Mouse (Mus musculus) intestine, postnatal 0 days (tissue): ENCODE results near the gene Hmbs. TPM values are rescaled to one million over a fixed set of nuclear protein-coding genes. Genes with fewer than 3 reads are reported as not detected.

Experiments used
- ATAC-seq: fragments of 200-750 bp; cut with Nextera tagmentation; 2 replicates; pipeline ENCODE4 v1.8.0; 2017; ENCODE audit warnings: mild to moderate bottlenecking, moderate TSS enrichment, moderate library complexity
- H3K27ac ChIP-seq: fragments of 300-500 bp; sonication (generic); 2 replicates; pipeline ENCODE4 v1.5.1; 2014; ENCODE audit warnings: mild to moderate bottlenecking, low read depth, low read length, moderate library complexity
- H3K27me3 ChIP-seq: fragments of 300-500 bp; sonication (generic); replicated peaks from 2 replicates; pipeline ENCODE4 v1.6.1; 2014; ENCODE audit warnings: low read length, mixed read lengths; ENCODE audit not compliant: control insufficient read depth, insufficient read depth
- H3K36me3 ChIP-seq: fragments of 300-500 bp; sonication (generic); 2 replicates; pipeline ENCODE4 v1.6.1; 2014; ENCODE audit warnings: mild to moderate bottlenecking, moderate library complexity; ENCODE audit not compliant: control insufficient read depth, insufficient read depth
- H3K4me1 ChIP-seq: fragments of 300-500 bp; sonication (generic); replicated peaks from 2 replicates; pipeline ENCODE4 v1.6.1; 2014; ENCODE audit warnings: antibody characterized with exemption, low read length, mixed read lengths; ENCODE audit not compliant: control insufficient read depth, insufficient read depth
- H3K4me2 ChIP-seq: fragments of 300-500 bp; sonication (generic); replicated peaks from 2 replicates; pipeline ENCODE4 v1.6.1; 2014; ENCODE audit warnings: low read depth, mild to moderate bottlenecking, moderate library complexity
- H3K4me3 ChIP-seq: fragments of 300-500 bp; sonication (generic); 2 replicates; pipeline ENCODE4 v1.5.1; 2014; ENCODE audit warnings: low read depth, low read length
- H3K9ac ChIP-seq: fragments of 300-500 bp; sonication (generic); 2 replicates; pipeline ENCODE4 v1.6.1; 2014; ENCODE audit warnings: mild to moderate bottlenecking, low read depth, low read length
- H3K9me3 ChIP-seq: fragments of 300-500 bp; sonication (generic); 2 replicates; pipeline ENCODE4 v1.6.1; 2016; ENCODE audit warnings: mixed run types; ENCODE audit not compliant: control insufficient read depth
- CTCF ChIP-seq: sonication (generic); IDR thresholded peaks from 2 replicates; pipeline ENCODE4 v1.5.1; 2016; ENCODE audit warnings: low read depth, mild to moderate bottlenecking, control low read depth, antibody characterized with exemption, moderate library complexity
- WGBS: fragments of 180-500 bp; shearing (Covaris S2); extraction: QIAGEN DNeasy Blood & Tissue Kit; methylation state at CpG from one replicate; pipeline ENCODE4 v1.1.7; 2014; 5-methylcytosine and 5-hydroxymethylcytosine counted together
- microRNA-seq: library from miRNA; unstranded; fragments of <30 nt; microRNA quantifications from one replicate; pipeline ENCODE4, GENCODE M21; 2016
- polyA plus RNA-seq: library from polyadenylated mRNA; unstranded; fragments of >200 nt; fragmentation: Nextera tagmentation; extraction: Ambion mirVana; gene quantifications from 2 replicates; pipeline ENCODE4 v1.2.1, GENCODE M21; 2015

Hmbs gene
- polyA plus RNA-seq, 1 experiment from 2014 or later, result 60.1 TPM

DNA sequence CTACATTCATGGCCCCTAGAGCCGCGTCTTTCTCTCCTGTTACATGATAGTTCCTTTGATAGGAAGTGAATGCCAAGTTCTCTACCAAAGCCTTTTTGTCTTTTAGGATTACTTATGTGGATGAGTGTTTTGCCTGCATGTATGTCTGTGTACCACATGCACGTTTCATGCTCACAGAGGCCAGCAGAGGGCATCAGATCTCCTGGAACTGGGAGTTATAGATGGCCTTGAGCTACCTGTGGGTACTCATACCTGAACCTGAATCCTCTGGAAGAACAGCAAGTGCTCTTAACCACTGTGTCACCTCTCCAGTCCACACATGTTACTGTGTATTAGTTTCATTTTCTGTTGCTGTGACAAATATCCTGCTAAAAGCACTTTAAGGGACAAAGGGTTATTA, 51.5 kb downstream of the Hmbs start:
- no peak overlapping the region for H3K27ac ChIP-seq
- no peak overlapping the region for H3K9ac ChIP-seq
- peaks cover 7% of the 10 kb centered on the region; the same call in 1 of the 2 replicates for H3K27me3 ChIP-seq
- no peak overlapping the region for H3K4me3 ChIP-seq
- WGBS, result 67% methylated on average over 3 of the region's 3 CpGs
- no peak overlapping the region for H3K4me2 ChIP-seq
- TF ChIP-seq CTCF, result peak; percentile 83
- no peaks in the 10 kb centered on the region for H3K9me3 ChIP-seq
- H3K36me3 ChIP-seq, result peaks cover 69% of the 10 kb centered on the region
- no peak for ATAC-seq
- H3K4me1 ChIP-seq, result 0 out of 2 replicates have a peak, but pooled peaks cover 7% of the 10 kb centered on the region

DNA sequence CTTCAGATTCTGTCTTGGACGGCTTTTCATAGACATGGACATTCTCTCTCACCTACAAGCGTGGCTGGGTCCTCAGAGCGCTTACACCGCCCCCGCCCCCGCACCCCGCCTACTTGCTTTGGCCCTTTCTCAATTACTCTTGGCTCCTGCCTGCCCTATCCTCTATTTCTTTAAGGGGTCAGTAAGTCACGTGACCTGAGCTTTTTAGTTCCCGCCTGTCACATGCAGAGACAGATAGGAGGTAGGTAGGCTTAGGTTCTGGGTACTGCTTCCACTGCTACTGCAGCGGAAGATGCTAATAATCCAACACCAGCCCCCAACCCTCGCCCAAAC, 55.1 kb downstream of the Hmbs start:
- no peak for TF ChIP-seq CTCF
- peak overlapping the region; percentile 80 for H3K4me2 ChIP-seq
- no peak overlapping the region for H3K27ac ChIP-seq
- no peaks in the 10 kb centered on the region for H3K9me3 ChIP-seq
- peaks cover 8% of the 10 kb centered on the region; the same call in 1 of the 2 replicates for H3K27me3 ChIP-seq
- peaks cover 37% of the 10 kb centered on the region for H3K36me3 ChIP-seq
- H3K4me3 ChIP-seq, result peak overlapping the region; percentile 53; the same call in 1 of the 2 replicates
- 17% methylated on average over 11 of the region's 11 CpGs for WGBS
- 0 out of 2 replicates have a peak, but pooled peaks cover 7% of the 10 kb centered on the region for H3K4me1 ChIP-seq
- ATAC-seq, result no peak
- H3K9ac ChIP-seq, result no peak overlapping the region

DNA sequence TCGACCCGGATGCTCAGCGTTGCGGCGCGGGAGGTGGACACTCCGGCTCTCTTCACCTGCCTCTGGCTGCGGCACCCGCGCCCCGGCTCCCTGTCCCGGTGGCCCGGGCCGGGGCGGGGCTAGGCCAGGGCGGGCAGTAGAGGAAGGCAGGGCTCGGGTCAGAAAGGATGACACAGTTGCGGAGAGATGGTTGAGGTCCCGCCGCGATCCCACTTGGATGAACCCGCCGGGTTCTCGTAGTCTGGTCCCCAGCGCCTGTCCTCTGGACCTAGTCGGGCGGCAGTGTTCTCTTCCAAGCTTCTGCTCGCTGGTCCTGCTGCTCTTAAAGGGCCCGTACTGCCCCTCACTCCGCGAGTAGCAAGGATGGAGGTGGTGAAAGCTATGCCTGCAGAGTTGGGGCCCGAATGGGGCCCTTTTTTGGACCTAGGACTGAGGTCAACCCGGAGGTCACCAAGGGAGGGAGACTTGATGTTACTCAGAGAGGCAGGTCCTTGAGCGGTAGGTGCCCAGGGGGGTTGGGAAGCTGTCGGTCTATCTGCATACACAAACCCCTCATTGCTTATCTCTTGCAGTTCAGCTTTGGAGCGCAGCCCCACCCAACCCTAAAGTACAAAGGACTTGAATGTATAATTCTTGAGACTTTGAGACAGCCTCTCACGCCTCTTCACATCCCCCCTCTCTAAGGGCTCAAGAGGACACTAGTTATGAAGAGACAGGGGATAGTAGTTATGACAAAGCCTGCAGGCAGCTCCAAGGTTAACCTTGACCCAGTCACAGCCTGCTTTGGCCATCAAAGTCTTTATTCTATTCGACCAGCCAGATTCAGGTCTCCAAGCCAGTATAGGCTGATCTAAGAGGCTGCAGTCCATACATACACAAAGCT, 55.7 kb downstream of the Hmbs start, which contains the start of gene Abcg4:
TSS of gene Abcg4 (minus strand) at position 540 of the 883 bp plus-strand sequence.
- H3K36me3 ChIP-seq, result peaks cover 31% of the 10 kb centered on the region
- H3K27me3 ChIP-seq, result peaks cover 8% of the 10 kb centered on the region; the same call in 1 of the 2 replicates
- ATAC-seq, result peak; percentile 24; the same call in 1 of the 2 replicates
- 0 out of 2 replicates have a peak, but pooled peaks cover 7% of the 10 kb centered on the region for H3K4me1 ChIP-seq
- TF ChIP-seq CTCF, result no peak
- no peak within 1 kb of the TSS for H3K27ac ChIP-seq
- H3K9ac ChIP-seq, result peak within 1 kb of the TSS; percentile 54
- no peaks in the 10 kb centered on the region for H3K9me3 ChIP-seq
- WGBS, result under 1% methylated on average over 38 of the region's 38 CpGs
- peak within 1 kb of the TSS; percentile 53 for H3K4me3 ChIP-seq
- H3K4me2 ChIP-seq, result peak within 1 kb of the TSS; percentile 80

DNA sequence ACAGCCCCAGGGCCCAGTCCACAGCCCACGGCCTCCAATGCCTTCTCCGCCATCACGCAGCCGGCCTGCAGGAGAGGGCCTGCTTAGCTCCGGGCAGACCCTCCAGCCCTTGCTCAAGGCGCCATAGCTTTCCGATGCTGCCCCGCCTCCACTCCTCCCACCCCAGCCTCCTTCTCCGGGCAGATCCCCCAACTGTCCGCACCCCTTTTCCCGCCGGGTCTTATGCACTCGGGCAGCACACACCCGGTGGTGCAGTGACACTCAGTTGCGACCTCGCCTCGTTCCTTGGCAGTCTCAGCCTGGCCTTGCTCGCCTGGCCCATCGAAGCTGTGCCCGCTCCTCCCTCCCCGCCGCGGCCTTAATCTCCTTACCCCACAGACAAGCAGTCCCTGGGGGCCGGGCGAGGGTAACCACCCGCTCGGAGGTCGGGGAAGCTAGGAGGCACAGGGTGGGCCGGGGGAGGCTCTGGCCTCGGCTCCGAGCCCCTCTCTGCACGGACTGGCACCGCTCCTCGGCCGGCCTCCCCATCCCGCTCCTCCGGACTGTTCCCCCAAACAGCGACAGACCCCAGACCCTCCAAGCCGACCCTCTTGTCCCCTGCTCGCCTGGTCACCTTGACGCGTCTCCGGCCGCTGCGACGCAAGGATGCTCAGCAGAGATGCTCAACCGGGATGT, 56.5 kb downstream of the Hmbs start:
- 4% methylated on average over 46 of the region's 47 CpGs for WGBS
- H3K36me3 ChIP-seq, result peaks cover 27% of the 10 kb centered on the region; the same call in 1 of the 2 replicates
- H3K9me3 ChIP-seq, result no peaks in the 10 kb centered on the region

DNA sequence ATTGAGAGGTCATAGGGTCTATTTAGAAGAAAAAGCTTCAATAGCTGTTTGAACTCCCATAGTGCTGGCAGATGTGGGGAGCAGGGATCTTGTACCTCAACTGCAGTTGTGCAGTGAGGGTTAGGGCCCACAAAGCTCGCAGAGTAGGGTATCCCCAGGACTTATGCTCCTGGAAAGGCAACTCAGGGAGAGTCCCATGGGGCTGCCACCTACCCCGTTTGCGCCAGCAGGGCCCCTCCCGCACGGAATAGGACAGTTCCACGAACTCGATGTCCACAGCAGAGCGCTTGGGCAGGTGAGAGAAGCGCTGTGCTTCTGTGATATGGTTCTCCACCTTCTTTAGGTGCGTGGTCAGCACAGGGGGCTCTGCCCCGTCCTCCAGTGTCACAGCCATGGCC, 57.0 kb downstream of the Hmbs start:
- 0 out of 2 replicates have a peak, but pooled peaks cover 7% of the 10 kb centered on the region for H3K4me1 ChIP-seq
- WGBS, result 21% methylated on average over 11 of the region's 11 CpGs
- H3K36me3 ChIP-seq, result peaks cover 23% of the 10 kb centered on the region; the same call in 1 of the 2 replicates
- H3K4me3 ChIP-seq, result peak overlapping the region; percentile 53
- H3K27me3 ChIP-seq, result peaks cover 8% of the 10 kb centered on the region; the same call in 1 of the 2 replicates
- TF ChIP-seq CTCF, result no peak
- H3K27ac ChIP-seq, result no peak overlapping the region
- no peaks in the 10 kb centered on the region for H3K9me3 ChIP-seq
- H3K4me2 ChIP-seq, result peak overlapping the region; percentile 80
- no peak; the same call in 1 of the 2 replicates for ATAC-seq
- peak overlapping the region; percentile 54 for H3K9ac ChIP-seq

More for the DNA sequence above, 56.5 kb downstream of the Hmbs start:
- H3K4me2 ChIP-seq, result peak overlapping the region; percentile 80
- 0 out of 2 replicates have a peak, but pooled peaks cover 7% of the 10 kb centered on the region for H3K4me1 ChIP-seq
- no peak for TF ChIP-seq CTCF
- H3K27me3 ChIP-seq, result peaks cover 8% of the 10 kb centered on the region; the same call in 1 of the 2 replicates
- peak overlapping the region; percentile 53 for H3K4me3 ChIP-seq
- no peak overlapping the region for H3K27ac ChIP-seq
- H3K9ac ChIP-seq, result peak overlapping the region; percentile 54
- ATAC-seq, result peak; percentile 9; the same call in 1 of the 2 replicates

Small RNA genes lying within 50 kb of the gene (microRNA-seq; reads per million reads assigned to microRNA genes)
- gene Gm44335, result not detected

Other genes starting within 250 kb of the Hmbs start
- 0.05 TPM in 1 of 2 replicates, not detected in the other for gene Mfrp, start 242.5 kb downstream of the Hmbs start, polyA plus RNA-seq
- gene C1qtnf5, start 237.0 kb downstream of the Hmbs start, polyA plus RNA-seq, result 5.4 and 6.0 TPM in 2 replicates
- gene Gm49380, start 230.7 kb downstream of the Hmbs start, polyA plus RNA-seq, result 0.05 TPM in 1 of 2 replicates, not detected in the other
- 18.4 and 18.8 TPM in 2 replicates for gene Rnf26, start 230.7 kb downstream of the Hmbs start, polyA plus RNA-seq
- 31.5 and 34.0 TPM in 2 replicates for gene Mcam, start 209.8 kb downstream of the Hmbs start, polyA plus RNA-seq
- 5.8 and 6.7 TPM in 2 replicates for gene Cbl, start 110.2 kb downstream of the Hmbs start, polyA plus RNA-seq
- gene Ccdc153, start 103.6 kb downstream of the Hmbs start, polyA plus RNA-seq, result not detected in 2 replicates
- gene Pdzd3, start 92.8 kb downstream of the Hmbs start, polyA plus RNA-seq, result 37.0 and 40.1 TPM in 2 replicates
- gene Nlrx1, start 75.6 kb downstream of the Hmbs start, polyA plus RNA-seq, result 4.6 TPM in 2 replicates
- 0.88 and 1.1 TPM in 2 replicates for gene Abcg4, start 55.6 kb downstream of the Hmbs start, polyA plus RNA-seq
- gene Hinfp, start 38.6 kb downstream of the Hmbs start, polyA plus RNA-seq, result 6.0 and 6.8 TPM in 2 replicates
- 42.4 TPM in 2 replicates for gene C2cd2l, start 23.9 kb downstream of the Hmbs start, polyA plus RNA-seq
- 23.6 and 25.3 TPM in 2 replicates for gene Dpagt1, start 18.2 kb downstream of the Hmbs start, polyA plus RNA-seq
- 84.5 and 89.1 TPM in 2 replicates for gene H2afx, start 9.5 kb downstream of the Hmbs start, polyA plus RNA-seq
- gene Vps11, start 17.4 kb upstream of the Hmbs start, polyA plus RNA-seq, result 27.2 and 27.4 TPM in 2 replicates
- 10.5 and 11.1 TPM in 2 replicates for gene Hyou1, start 35.3 kb upstream of the Hmbs start, polyA plus RNA-seq
- 150 and 160 TPM in 2 replicates for gene Slc37a4, start 52.6 kb upstream of the Hmbs start, polyA plus RNA-seq
- gene Rps25, start 62.9 kb upstream of the Hmbs start, polyA plus RNA-seq, result 1,434 and 1,542 TPM in 2 replicates
- 138 and 142 TPM in 2 replicates for gene Trappc4, start 63.4 kb upstream of the Hmbs start, polyA plus RNA-seq
- gene Ccdc84, start 74.3 kb upstream of the Hmbs start, polyA plus RNA-seq, result 14.7 and 19.7 TPM in 2 replicates
- gene Foxr1, start 96.9 kb upstream of the Hmbs start, polyA plus RNA-seq, result not detected in 2 replicates
- not detected in 2 replicates for gene Upk2, start 110.7 kb upstream of the Hmbs start, polyA plus RNA-seq
- gene Bcl9l, start 138.6 kb upstream of the Hmbs start, polyA plus RNA-seq, result 4.8 and 4.9 TPM in 2 replicates
- gene Cxcr5, start 217.6 kb upstream of the Hmbs start, polyA plus RNA-seq, result 0.21 and 0.25 TPM in 2 replicates